Mouse (Mus musculus): ENCODE measurements at regions not wholly inside any gene's neighbourhood (a gene's known extent, or its start where the extent isn't known, plus 50 kb on each side); places are given as distances from the start of the nearest gene placed in this dataset.

GRCm38 (mm10) chr8:103492914-103493517 lies 608.4 kb upstream of the Cdh5 start:
- no peak for DNase-seq (ENCODE audit: low spot score in 2 of 2)

GRCm38 (mm10) chr8:103493932-103494493 lies 607.4 kb upstream of the Cdh5 start:
- DNase-seq (ENCODE audit: low spot score in 2 of 2), result no peak

- DNase-seq (ENCODE audit: low spot score in 2 of 2), result no peak
These were observed 606.8 kb upstream of the Cdh5 start for GRCm38 (mm10) chr8:103494670-103495069.

GRCm38 (mm10) chr8:103501328-103501727 lies 600.1 kb upstream of the Cdh5 start:
- no peak for DNase-seq (ENCODE audit: low spot score in 2 of 2)

- DNase-seq (ENCODE audit: low spot score in 2 of 2), result no peak
These were observed 598.2 kb upstream of the Cdh5 start for GRCm38 (mm10) chr8:103502991-103503767.

GRCm38 (mm10) chr8:103506334-103506733 lies 595.1 kb upstream of the Cdh5 start:
- DNase-seq (ENCODE audit: low spot score in 2 of 2), result no peak

- DNase-seq (ENCODE audit: low spot score in 2 of 2), result no peak
These were observed 594.4 kb upstream of the Cdh5 start for GRCm38 (mm10) chr8:103507068-103507467.

- no peak for DNase-seq (ENCODE audit: low spot score in 2 of 2)
These were observed 581.1 kb upstream of the Cdh5 start for GRCm38 (mm10) chr8:103520141-103520866.

- DNase-seq (ENCODE audit: low spot score in 2 of 2), result no peak
These were observed 570.5 kb upstream of the Cdh5 start for GRCm38 (mm10) chr8:103530903-103531302.

- no peak for DNase-seq (ENCODE audit: low spot score in 2 of 2)
These were observed 566.5 kb upstream of the Cdh5 start for GRCm38 (mm10) chr8:103534971-103535370.

- no peak for DNase-seq (ENCODE audit: low spot score in 2 of 2)
These were observed 564.6 kb upstream of the Cdh5 start for GRCm38 (mm10) chr8:103536856-103537255.

- DNase-seq (ENCODE audit: low spot score in 2 of 2), result no peak
These were observed 559.5 kb upstream of the Cdh5 start for GRCm38 (mm10) chr8:103541954-103542353.

GRCm38 (mm10) chr8:103551916-103552535 lies 549.4 kb upstream of the Cdh5 start:
- DNase-seq (ENCODE audit: low spot score in 2 of 2), result no peak

- no peak for DNase-seq (ENCODE audit: low spot score in 2 of 2)
These were observed 539.8 kb upstream of the Cdh5 start for GRCm38 (mm10) chr8:103561606-103562005.

GRCm38 (mm10) chr8:103570864-103571425 lies 530.5 kb upstream of the Cdh5 start:
- DNase-seq (ENCODE audit: low spot score in 2 of 2), result no peak

GRCm38 (mm10) chr8:103577147-103577546 lies 524.3 kb upstream of the Cdh5 start:
- no peak for DNase-seq (ENCODE audit: low spot score in 2 of 2)

- no peak for DNase-seq (ENCODE audit: low spot score in 2 of 2)
These were observed 523.4 kb upstream of the Cdh5 start for GRCm38 (mm10) chr8:103578006-103578405.

GRCm38 (mm10) chr8:103608291-103608690 lies 493.1 kb upstream of the Cdh5 start:
- DNase-seq (ENCODE audit: low spot score in 2 of 2), result no peak

GRCm38 (mm10) chr8:103623781-103624434 lies 477.5 kb upstream of the Cdh5 start:
- DNase-seq (ENCODE audit: low spot score in 2 of 2), result peak; percentile 30 to 34

- no peak for DNase-seq (ENCODE audit: low spot score in 2 of 2)
These were observed 476.1 kb upstream of the Cdh5 start for GRCm38 (mm10) chr8:103625166-103625890.

Measured in frontal cortex, postnatal 14 days (tissue).